15 mouse cellular contexts compared by ENCODE assay signal in genomic region chr12:29771791-29772190, GRCm38 (mm10).
DNase-seq lines count a peak whose midpoint lies in the region.
"Had no signal": no experiment of that assay in that cellular context is flagged by ENCODE, and none has a peak within 500 bp of the region (broad histone marks: within the 10 kb centered on the region; RNA-seq: fewer than 3 reads in every experiment).

No protein-coding gene starts in this region.

- intact Hi-C loops in gastrocnemius, postnatal 14 days (cut with DNase I; ENCODE audit: low total_unique reads) = no loop called here
- intact Hi-C loops in left cerebral cortex, postnatal 4 days (cut with DNase I) = no loop called here

- peak; percentile 13 for DNase-seq in gastrocnemius, postnatal 14 days
- DNase-seq in gastrocnemius, postnatal 25 days = no peak
- DNase-seq in left cerebral cortex, postnatal 4 days = peak; percentile 54
- no peak for DNase-seq in left cerebral cortex, adult 9 months (ENCODE audit: low spot score in 2 of 2)
- DNase-seq in cerebellum, adult 11 months = peak; percentile 34
- peak; percentile 80 to 89 for DNase-seq in cerebellum, postnatal 10 days
- no peak for DNase-seq in layer of hippocampus, adult 8-10 months (ENCODE audit: low spot score in 2 of 2)
- DNase-seq in T-cell, adult 2 months (ENCODE audit: low spot score) = no peak
- DNase-seq: adrenal gland, postnatal 14 days; embryo, embryonic 11 days; heart, adult 18-20 months; kidney, adult 9 months; kidney, postnatal 36 days; lung, adult 2 months; right cerebral cortex, postnatal 14 days had no signal

Comparison
In these comparisons a context has a peak if more than half of its experiments do, and no peak if none do; other contexts are left out.
1. DNase-seq: peak in gastrocnemius, postnatal 14 days (single experiment), left cerebral cortex, postnatal 4 days (single experiment), cerebellum, adult 11 months (single experiment) and cerebellum, postnatal 10 days (2 of 2); none in gastrocnemius, postnatal 25 days (single experiment), left cerebral cortex, adult 9 months (0 of 2), layer of hippocampus, adult 8-10 months (0 of 2) and T-cell, adult 2 months (single experiment).